8 mouse cellular contexts compared by ENCODE assay signal in the genomic region with DNA sequence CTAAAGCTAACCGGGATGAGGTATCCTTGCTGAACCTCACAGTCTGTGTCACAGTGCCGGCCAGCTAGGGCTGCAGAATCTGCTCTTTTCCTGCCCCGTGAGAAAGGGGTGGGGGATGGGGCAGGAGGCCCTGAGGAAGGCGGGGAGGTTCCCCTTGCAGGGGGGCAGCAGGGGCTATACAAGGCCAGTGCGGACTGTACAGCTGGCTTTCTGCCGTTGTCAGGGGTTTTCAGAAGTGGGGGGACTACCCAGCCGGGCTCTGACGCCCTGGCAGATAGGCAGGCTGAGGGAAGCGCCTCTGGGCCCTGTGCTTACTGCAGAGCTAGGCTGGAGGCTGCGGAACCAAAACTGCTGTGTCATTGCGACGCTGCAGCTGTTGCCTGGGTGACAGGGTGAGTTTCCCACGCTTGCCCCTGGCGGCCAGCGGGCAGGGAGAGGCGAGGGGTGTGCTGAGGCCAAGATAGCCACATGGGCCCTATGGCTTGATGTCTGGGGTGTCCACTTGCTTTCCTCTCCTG.
DNase-seq lines count a peak whose midpoint lies in the region; ATAC-seq and TF ChIP-seq lines count a peak whose summit lies in the region.

No protein-coding gene starts in this region.

- intact Hi-C loops in heart, postnatal 25 days (cut with DNase I), result loop anchor here (5.0 kb wide), 1 partner anchor 63 kb away; a partner anchor contains a TSS

- H3K4me1 ChIP-seq in forebrain, embryonic 16.5 days (replicated peaks; ENCODE audit: control insufficient read depth, insufficient read depth, low read length), result peaks cover 20% of the 10 kb centered on the region
- H3K4me1 ChIP-seq in neural tube, embryonic 13.5 days (replicated peaks), result peaks cover 42% of the 10 kb centered on the region

- no peak overlapping the region for H3K4me3 ChIP-seq in forebrain, embryonic 16.5 days (replicated peaks; ENCODE audit: low read length)
- H3K4me3 ChIP-seq in layer of hippocampus, adult 2 months, result peak overlapping the region; percentile 7; the same call in 1 of the 2 replicates
- no peak overlapping the region for H3K4me3 ChIP-seq in neural tube, embryonic 13.5 days

- no peaks in the 10 kb centered on the region for H3K27me3 ChIP-seq in forebrain, embryonic 16.5 days (replicated peaks; ENCODE audit: control insufficient read depth, insufficient read depth, low read length)
- peaks cover 5% of the 10 kb centered on the region; the same call in 1 of the 2 replicates for H3K27me3 ChIP-seq in neural tube, embryonic 13.5 days

- peak; percentile 80 for ATAC-seq in forebrain, embryonic 16.5 days
- ATAC-seq in neural tube, embryonic 13.5 days (ENCODE audit: low read depth), result peak; percentile 75; the same call in 1 of the 2 replicates

- H3K27ac ChIP-seq in forebrain, embryonic 16.5 days (ENCODE audit: low read length), result no peak overlapping the region
- H3K27ac ChIP-seq in layer of hippocampus, adult 2 months, result peak overlapping the region; percentile 90
- peak overlapping the region; percentile 20 for H3K27ac ChIP-seq in neural tube, embryonic 13.5 days (replicated peaks)

- no peaks in the 10 kb centered on the region for H3K9me3 ChIP-seq in forebrain, embryonic 16.5 days (ENCODE audit: control insufficient read depth, low read length)
- H3K9me3 ChIP-seq in neural tube, embryonic 13.5 days, result no peaks in the 10 kb centered on the region

- peak; percentile 67 for TF ChIP-seq CTCF in layer of hippocampus, adult 2 months (conservative IDR thresholded peaks at IDR 0.05)

- DNase-seq in ES-CJ7 (ENCODE audit: low read depth, low spot score), result peak; percentile 74
- DNase-seq in c-Kit-positive CD71-positive TER-119-positive erythroid progenitor cells, embryonic 14.5 days (ENCODE audit: low spot score), result peak; percentile 87
- peak; percentile 78 for DNase-seq in heart, postnatal 25 days (ENCODE audit: low spot score)
- DNase-seq in layer of hippocampus, adult 2 months (ENCODE audit: low spot score in 2 of 2), result peak; percentile 81 to 82
- peak; percentile 89 to 91 for DNase-seq in lung, adult 18-20 months
- peak; percentile 74 for DNase-seq in telencephalon, adult 2 months (ENCODE audit: low read depth, low spot score)

- H3K36me3 ChIP-seq in forebrain, embryonic 16.5 days (ENCODE audit: control insufficient read depth, insufficient read depth), result no peaks in the 10 kb centered on the region
- H3K36me3 ChIP-seq in neural tube, embryonic 13.5 days, result peaks cover 5% of the 10 kb centered on the region; the same call in 1 of the 2 replicates

- WGBS in forebrain, embryonic 16.5 days, result 6% methylated on average over 16 of the region's 16 CpGs
- 1% methylated on average over 16 of the region's 16 CpGs for WGBS in neural tube, embryonic 13.5 days

- no peak overlapping the region for H3K4me2 ChIP-seq in forebrain, embryonic 16.5 days (ENCODE audit: low read length)
- H3K4me2 ChIP-seq in neural tube, embryonic 13.5 days, result peak overlapping the region; percentile 31

- 0 out of 2 replicates have a peak overlapping the region, but pooled peaks have one; percentile 2 for H3K9ac ChIP-seq in forebrain, embryonic 16.5 days (replicated peaks; ENCODE audit: low read depth, low read length)
- peak overlapping the region; percentile 49 for H3K9ac ChIP-seq in neural tube, embryonic 13.5 days
